Mouse (Mus musculus) embryo, embryonic 9.5 days (tissue): ENCODE measurements around the gene Gm7579.
"Not testable (repeated sequence)": the region's sequence is repeated elsewhere in the genome, so short reads cannot be mapped to it uniquely, and the experiment has no call there.

Source experiments
- DNase-seq: peaks from one replicate; pipeline ENCODE4 v3.0.0-alpha.2; 2017; ENCODE audit errors: extremely low spot score

Gene Gm7579

DNA sequence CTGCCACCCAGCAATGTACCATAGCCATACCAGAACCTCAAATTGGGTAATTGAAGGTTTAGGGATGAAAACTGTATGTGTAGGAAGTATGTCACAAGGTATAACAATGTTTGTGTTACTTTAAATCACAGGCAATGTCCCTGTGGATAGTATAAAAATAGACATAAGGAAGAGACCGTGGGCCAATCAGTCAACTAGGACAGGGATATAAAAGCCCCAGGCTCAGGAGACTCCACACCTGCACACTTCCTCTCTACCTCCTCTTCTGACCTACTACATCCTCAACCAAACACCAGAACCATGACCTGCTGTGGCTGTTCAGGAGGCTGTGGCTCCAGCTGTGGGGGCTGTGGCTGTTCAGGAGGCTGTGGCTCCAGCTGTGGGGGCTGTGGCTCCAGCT is at the start of gene Gm7579:
Gene Gm7579 (plus strand): TSS at position 301 of the 400 bp plus-strand sequence.
- DNase-seq, result no peak

DNA sequence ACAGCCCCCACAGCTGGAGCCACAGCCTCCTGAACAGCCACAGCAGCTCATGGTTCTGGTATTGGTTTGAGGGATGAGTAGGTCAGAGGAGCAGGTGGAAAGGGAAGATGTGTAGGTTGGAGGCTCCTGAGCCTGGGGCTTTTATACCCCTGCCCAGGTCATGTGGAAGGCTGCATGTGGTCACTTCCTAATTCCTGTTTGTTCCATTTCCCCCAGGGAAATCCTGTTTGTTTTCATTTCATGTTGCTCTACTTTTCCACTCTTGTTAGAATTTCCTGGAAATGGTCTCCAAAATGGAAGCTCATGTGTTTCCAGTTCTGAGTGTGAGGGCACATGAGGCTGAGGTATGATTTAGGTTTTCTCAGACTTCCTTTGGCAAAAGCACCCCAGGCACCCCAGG is 46.0 kb upstream of the Gm7579 start, which contains the start of gene Gm4553:
Gene Gm4553 (minus strand): TSS at position 101 of the 400 bp plus-strand sequence.
- not testable (repeated sequence) for DNase-seq

- DNase-seq, result peak; percentile 6
Measured at GRCm38 (mm10) chr7:142169836-142170235, 41.8 kb upstream of the Gm7579 start.

DNA sequence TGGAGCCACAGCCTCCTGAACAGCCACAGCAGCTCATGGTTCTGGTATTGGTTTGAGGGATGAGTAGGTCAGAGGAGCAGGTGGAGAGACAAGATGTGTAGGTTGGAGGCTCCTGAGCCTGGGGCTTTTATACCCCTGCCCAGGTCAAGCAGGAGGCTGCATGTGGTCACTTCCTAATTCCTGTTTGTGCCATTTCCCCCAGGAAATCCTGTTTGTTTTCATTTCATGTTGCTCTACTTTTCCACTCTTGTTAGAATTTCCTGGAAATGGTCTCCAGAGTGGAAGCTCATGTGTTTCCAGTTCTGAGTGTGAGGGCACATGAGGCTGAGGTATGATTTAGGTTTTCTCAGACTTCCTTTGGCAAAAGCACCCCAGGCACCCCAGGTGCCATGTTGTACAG is 35.8 kb upstream of the Gm7579 start, which contains the start of gene Krtap5-2:
Gene Krtap5-2 (minus strand): TSS at position 101 of the 400 bp plus-strand sequence.
- DNase-seq, result not testable (repeated sequence)

GRCm38 (mm10) chr7:142178685-142179084 is 33.0 kb upstream of the Gm7579 start:
- no peak for DNase-seq

- no peak for DNase-seq
Measured at GRCm38 (mm10) chr7:142181021-142181420, 30.6 kb upstream of the Gm7579 start.

GRCm38 (mm10) chr7:142188156-142188555 is 23.5 kb upstream of the Gm7579 start:
- DNase-seq, result no peak

GRCm38 (mm10) chr7:142190289-142190688 is 21.4 kb upstream of the Gm7579 start, which contains the start of gene Gm10153:
Gene Gm10153 (minus strand): TSS chr7:142190389.
- DNase-seq, result no peak

DNA sequence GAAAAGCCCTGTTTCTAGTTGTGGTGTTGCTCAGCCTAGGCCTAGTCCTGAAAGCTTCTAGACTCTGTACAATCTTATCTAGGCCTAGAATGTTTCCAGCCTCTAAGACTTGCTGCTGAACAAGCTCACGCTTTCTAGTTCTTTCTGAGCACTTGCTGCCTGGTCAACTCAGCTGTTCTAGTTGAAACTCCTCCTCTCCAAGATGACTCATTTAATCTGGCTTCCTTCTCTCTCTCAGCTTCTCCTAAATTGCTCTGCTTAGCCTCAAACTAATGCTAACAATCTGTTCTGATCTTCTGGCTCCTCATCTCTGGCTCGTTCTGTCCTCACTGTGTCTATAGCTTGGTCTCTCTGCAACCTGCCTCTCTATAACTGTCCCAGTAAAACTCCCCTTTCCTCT is 12.9 kb upstream of the Gm7579 start:
- DNase-seq, result no peak

DNA sequence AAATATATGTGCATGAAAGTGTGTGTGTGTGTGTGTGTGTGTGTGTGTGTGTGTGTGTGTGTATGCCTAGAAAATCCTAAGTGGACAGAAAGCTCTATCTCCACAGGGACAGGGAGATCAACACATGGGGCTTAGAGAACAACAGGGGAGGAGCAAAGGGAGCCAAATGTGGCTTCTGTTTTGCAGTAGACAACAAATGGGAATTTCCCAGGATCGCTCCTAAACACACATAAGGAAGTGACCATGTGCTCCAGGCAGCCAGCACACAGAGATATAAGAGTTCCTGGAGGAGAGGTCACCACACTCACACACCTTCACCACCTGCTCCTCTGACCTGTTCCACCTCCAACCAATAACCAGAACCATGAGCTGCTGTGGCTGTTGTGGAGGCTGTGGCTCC is 10.6 kb upstream of the Gm7579 start, which contains the start of gene Krtap5-3:
Gene Krtap5-3 (plus strand): TSS at position 301 of the 400 bp plus-strand sequence.
- no peak for DNase-seq

DNA sequence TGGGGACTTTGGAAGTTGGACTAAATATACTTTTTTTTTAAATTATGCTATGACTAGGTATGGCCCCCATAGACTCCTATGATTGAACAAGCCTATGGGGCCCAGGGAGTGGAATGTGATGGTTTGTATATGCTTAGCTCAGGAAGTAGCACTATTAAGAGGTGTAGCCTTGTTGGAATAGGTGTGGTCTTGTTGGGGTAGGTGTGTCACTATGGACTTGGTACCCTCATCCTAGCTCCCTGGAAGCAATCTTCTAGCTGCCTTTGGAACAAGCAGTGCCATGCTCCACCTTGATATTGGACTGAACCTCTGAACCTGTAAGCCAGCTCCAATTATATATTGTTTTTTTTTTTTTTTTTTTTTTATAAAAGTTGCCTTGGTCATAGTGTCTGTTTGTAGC is 6.2 kb upstream of the Gm7579 start:
- DNase-seq, result no peak

DNA sequence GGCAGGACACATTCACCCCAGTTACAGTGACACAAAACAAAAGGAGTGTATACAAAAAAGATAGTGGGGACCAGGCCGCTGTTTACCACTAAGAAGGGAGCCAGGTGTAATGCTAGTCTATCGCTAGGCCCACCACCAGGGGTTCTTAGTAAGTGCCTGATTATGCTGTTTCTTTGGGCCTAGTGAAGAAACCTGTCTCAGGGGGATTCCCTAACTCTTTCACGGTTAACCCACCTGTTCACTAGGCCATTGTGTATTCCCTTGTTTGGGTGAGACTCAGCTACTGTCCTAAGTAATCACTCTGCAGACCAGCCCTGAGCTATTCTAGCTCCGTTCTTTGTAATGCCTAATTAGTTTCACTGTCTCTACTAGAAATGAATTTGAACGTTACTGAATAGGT is 4.8 kb upstream of the Gm7579 start:
- not testable (repeated sequence) for DNase-seq

DNA sequence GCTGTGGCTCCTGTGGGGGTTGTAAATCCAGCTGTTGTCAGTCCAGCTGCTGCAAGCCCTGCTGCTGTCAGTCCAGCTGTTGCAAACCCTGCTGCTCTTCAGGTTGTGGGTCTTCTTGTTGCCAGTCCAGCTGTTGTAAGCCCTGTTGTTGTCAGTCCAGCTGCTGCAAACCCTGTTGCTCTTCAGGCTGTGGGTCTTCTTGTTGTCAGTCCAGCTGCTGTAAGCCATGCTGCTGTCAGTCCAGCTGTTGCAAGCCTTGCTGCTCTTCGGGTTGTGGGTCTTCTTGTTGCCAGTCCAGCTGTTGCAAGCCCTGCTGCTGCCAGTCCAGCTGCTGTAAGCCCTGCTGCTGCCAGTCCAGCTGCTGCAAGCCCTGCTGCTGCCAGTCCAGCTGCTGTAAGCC is 477 bp downstream of the Gm7579 start:
- not testable (repeated sequence) for DNase-seq

GRCm38 (mm10) chr7:142224518-142224917 is 12.9 kb downstream of the Gm7579 start:
- peak; percentile 10 for DNase-seq

GRCm38 (mm10) chr7:142229871-142230270 is 18.2 kb downstream of the Gm7579 start, which contains the start of gene Krtap5-5:
Gene Krtap5-5 (minus strand): TSS chr7:142229971.
- not testable (repeated sequence) for DNase-seq

GRCm38 (mm10) chr7:142231540-142231939 is 19.9 kb downstream of the Gm7579 start:
- no peak for DNase-seq

DNA sequence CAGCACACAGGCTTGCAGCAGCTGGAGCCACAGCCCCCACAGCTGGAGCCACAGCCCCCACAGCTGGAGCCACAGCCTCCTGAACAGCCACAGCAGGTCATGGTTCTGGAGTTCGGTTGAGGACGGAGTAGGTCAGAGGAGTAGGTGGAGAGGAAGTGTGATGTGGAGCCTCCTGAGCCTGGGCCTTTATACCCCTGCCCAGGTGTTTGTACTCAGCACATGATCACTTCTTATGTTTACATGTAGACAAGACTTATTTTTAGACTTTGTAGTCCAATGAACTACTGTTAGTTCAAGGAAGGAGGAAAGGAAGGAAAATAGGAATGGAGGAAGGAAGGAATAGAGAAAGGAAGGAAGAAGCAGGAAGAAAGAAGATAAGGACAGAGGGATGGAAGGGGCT is 29.3 kb downstream of the Gm7579 start, which contains the start of gene Gm40460:
Gene Gm40460 (minus strand): TSS at position 101 of the 400 bp plus-strand sequence.
- DNase-seq, result no peak

- DNase-seq, result peak; percentile 33
Measured at GRCm38 (mm10) chr7:142249824-142250223, 38.2 kb downstream of the Gm7579 start.

- no peak for DNase-seq
Measured at GRCm38 (mm10) chr7:142255517-142255916, 43.9 kb downstream of the Gm7579 start.

GRCm38 (mm10) chr7:142258254-142258653 is 46.6 kb downstream of the Gm7579 start, which contains the start of gene Gm2431:
Gene Gm2431 (minus strand): TSS chr7:142258354.
- not testable (repeated sequence) for DNase-seq
